17 mouse cellular contexts compared by ENCODE assay signal in genomic region chrX:96674871-96675270, GRCm38 (mm10). TPM values are rescaled to one million over a fixed set of nuclear protein-coding genes. Genes with fewer than 3 reads are reported as not detected.
DNase-seq lines count a peak whose midpoint lies in the region.
"Had no signal": no experiment of that assay in that cellular context is flagged by ENCODE, and none has a peak within 500 bp of the region (broad histone marks: within the 10 kb centered on the region; RNA-seq: fewer than 3 reads in every experiment).

No protein-coding gene starts in this region.

- peak; percentile 1 for DNase-seq in adrenal gland, postnatal 10 days
- DNase-seq in adrenal gland, postnatal 36 days, result no peak
- peak; percentile 6 for DNase-seq in gastrocnemius, postnatal 25 days
- no peak for DNase-seq in gastrocnemius, postnatal 4 days (ENCODE audit: low spot score in 2 of 2)
- peak; percentile 1 for DNase-seq in brain, adult 2 months (ENCODE audit: low read depth, low spot score)
- DNase-seq in skeletal muscle tissue, adult 2 months (ENCODE audit: low read depth, low spot score), result peak; percentile 64
- no peak for DNase-seq in right cerebral cortex, postnatal 14 days
- DNase-seq: adrenal gland, adult 2 months; adrenal gland, postnatal 14 days; B cell, adult 2 months; cerebellum, adult 11 months; cerebellum, adult 18-20 months; cerebellum, adult 8-10 months; cerebellum, adult 9-11 months; cerebellum, postnatal 14 days; cerebellum, postnatal 36 days; embryo, embryonic 11 days had no signal

RNA-seq across cellular contexts. Expression of gene Gpr165, which starts 38.4 kb away (rescaled TPM):
- total RNA-seq in adrenal gland, postnatal 10 days (2021), result under 1 TPM; 0.64 to 0.66 TPM
- total RNA-seq in adrenal gland, postnatal 36 days (2021), result under 1 TPM; 0.26 to 0.60 TPM
- under 1 TPM; 0.08 to 0.23 TPM for total RNA-seq in gastrocnemius, postnatal 25 days (2021)
- under 1 TPM; 0.13 to 0.22 TPM for total RNA-seq in gastrocnemius, postnatal 4 days (2021)

Comparison
In these comparisons a context has a peak if more than half of its experiments do, and no peak if none do; other contexts are left out.
1. DNase-seq: peak in adrenal gland, postnatal 10 days (single experiment), gastrocnemius, postnatal 25 days (single experiment), brain, adult 2 months (single experiment) and skeletal muscle tissue, adult 2 months (single experiment); none in adrenal gland, postnatal 36 days (0 of 2), gastrocnemius, postnatal 4 days (0 of 2) and right cerebral cortex, postnatal 14 days (single experiment).